Mouse (Mus musculus) retina, adult 2 months (tissue): ENCODE results near the gene Kctd20.

ENCODE experiments used
- DNase-seq: peaks from one replicate; pipeline ENCODE4 v3.0.0-alpha.2; 2012; ENCODE audit warnings: low read depth, low spot score

Gene Kctd20

DNA sequence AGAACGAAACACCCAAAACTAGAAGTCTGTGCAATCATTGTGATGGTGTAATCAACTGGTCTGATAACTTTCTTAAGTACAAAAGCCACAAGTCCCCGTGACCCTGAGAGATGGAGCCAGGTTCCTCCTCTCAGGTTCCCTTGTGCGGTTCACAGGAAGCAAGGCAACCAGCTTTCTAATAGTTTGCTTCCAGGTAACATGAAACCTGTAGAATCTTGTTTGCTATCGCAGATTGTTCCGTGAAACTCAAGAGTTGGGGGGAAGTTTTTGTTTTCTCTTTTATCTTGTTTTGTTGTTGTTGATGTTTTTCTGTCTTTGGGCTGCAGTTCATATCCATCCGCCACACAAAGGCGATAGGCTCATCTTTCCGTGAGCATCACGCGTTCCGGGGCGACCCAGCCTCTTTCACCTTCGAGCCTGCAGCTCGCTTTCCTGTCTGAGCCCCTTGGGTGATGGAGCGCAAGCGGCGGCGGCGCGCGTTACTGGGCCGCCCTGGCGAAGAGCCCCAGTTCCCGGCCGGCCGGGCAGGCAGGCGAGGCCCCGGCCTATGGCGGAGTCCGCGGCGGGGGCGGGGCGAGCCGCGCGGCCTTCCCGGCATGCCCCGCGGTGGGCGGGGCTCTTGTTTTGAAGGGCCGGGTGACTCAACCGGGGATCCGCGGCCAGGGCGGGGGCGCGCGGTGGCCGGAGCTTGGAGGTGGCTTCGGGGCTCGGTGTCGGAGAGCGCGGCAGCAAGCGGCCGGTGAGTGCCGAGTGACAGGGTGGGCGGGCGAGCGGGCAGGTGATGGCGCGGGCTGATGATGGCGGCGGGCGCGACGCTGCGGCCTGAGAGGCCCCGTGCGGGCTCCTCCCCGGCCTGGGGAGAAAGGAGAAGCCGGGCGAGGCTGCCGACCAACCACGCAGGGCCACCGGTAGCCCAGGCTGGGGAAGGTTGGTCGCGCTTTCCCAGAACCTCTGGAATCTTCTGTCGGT lies at the start of gene Kctd20:
Kctd20 (plus strand) TSS at position 120 of the 969 bp plus-strand sequence.
- DNase-seq, result peak; percentile 81

- no peak for DNase-seq
Measured at GRCm38 (mm10) chr17:28904546-28905376, 47.0 kb upstream of the Kctd20 start.

- DNase-seq, result no peak
Measured at GRCm38 (mm10) chr17:28905377-28905916, 46.3 kb upstream of the Kctd20 start.

DNA sequence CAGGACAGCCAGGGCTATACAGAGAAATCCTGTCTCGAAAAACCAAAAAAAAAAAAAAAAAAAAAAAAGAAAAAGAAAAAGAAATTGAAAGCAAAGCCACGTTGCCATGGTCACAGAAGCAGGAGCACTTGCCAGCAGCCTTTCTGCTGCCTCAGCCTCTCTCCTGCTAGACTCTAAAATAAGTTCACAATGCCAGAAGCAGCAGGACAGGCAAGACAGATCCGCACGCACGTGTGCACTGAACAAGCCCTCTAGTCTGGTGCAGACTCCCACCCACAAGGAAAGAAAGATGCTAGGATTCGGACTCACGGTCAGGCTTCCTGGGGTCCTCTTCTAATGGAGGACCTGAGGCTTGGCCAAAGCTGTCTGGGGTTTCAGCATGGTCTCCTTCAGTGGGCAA lies 43.8 kb upstream of the Kctd20 start:
- DNase-seq, result no peak

DNA sequence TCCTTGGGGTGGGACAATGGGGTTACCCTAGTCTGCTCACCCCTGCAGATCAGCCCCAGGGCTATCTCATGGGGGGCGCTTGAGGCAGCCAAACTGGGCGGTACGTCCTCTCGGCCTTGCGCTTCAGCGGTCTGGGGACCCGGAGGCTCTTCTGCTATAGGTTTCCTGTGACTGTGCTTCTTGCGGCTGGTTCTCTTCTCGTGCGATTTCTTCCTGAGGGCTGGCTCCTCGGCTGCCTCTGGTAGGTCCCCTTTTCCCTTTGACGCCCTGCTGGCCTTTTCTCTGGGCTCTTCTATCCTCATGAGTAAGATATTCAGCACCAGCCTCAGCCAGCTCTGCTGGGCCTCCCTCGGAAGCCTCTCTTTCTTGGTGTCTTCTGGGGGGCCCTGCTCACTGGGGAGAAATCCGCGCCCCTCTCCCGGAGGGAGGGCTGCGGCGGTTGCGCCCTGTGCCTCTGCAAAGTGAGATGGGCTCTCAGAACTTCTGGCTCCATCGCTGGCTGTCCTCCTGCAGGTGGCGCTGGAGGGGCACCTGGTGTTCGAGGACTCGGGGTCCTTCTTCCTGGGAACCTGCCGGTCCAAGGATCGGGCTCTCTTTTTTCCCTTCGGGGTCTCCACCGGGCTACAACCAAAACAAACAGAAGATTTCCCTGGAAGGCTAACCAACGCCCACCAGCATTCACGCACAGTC lies 42.4 kb upstream of the Kctd20 start:
- DNase-seq, result no peak

DNA sequence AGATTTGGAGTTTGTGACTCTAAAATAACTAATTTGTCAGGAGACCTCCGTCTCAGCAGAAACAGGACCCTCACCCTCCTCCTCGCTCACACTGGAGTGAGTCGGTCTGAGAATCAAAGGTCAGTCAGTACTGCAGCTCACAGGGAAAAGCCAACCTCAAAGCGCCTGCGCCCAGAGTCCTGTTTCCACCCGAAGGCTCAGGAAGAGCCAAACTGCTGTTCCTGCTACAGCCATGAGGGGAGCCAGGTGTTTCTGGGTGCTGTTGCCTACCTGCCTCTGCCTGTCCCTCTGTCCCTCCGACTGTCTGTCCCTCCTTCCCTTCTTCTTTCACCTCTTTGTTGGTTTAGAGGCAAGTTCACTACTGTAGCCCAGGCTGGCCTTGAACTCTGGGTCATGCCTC lies 41.6 kb upstream of the Kctd20 start:
- DNase-seq, result no peak

DNA sequence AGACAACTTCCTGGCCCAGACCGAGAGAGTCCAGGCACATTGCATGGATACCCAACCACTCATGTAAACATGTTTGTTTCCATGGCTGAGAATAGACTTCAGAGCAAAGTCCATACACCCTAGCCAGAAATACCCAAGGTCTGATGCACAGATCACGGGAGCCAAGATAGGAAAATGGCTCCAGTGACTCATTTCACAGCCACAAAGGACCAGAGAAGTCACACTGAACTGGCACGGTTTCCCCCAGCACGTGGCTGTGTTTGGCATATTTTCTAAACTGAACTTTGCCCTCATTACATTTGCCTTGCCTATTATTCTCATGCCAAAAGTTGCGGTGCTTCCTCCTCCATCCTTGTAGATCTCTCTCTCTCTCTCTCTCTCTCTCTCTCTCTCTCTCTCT lies 38.5 kb upstream of the Kctd20 start:
- no peak for DNase-seq

GRCm38 (mm10) chr17:28913940-28914339 lies 37.8 kb upstream of the Kctd20 start:
- no peak for DNase-seq

DNA sequence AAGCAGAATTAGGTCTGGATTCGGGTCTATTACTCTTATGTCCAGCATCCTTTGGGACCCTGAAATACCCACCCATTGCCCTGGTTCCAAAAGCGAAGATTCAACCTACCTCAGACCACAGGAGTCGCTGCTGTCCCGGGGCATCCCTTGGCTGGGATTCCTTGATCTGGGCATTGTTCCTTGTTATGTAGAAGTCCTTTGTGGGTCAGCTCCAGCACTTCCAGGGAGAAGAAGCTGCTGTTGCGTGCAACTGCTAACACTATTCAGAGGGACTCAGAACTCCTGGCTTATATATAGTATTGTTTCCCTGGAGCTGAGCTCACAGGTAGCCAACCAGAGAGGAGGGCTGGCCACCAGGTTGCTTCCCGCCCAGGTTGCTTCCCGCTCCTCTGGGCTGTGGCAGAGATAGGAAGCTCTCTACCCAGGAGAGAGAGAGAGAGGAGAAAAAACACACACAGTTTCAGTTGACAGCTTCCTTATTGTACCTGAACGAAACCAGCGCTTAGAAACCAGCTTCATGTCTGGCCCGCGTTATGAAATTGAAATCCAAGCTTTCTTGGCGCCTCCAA lies 36.6 kb upstream of the Kctd20 start, which contains the start of gene 4930539E08Rik:
4930539E08Rik (minus strand) TSS at position 265 of the 569 bp plus-strand sequence.
- DNase-seq, result no peak

DNA sequence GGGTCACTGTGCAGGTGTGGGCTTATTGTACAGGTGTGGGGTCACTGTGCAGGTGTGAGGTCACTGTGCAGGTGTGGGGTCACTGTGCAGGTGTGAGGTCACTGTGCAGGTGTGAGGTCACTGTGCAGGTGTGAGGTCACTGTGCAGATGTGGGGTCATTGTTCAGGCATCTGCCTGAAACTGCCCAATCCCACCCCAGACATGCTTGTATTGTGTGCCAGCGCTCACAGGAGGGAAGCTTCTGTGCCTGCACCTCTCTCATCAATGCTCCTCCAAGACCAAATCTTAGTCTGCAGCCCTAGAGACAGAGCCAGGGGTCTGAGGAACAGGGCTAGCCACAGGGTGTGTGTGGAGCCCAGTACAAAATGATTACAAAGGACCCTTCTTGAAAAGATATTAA lies 35.2 kb upstream of the Kctd20 start:
- DNase-seq, result no peak

DNA sequence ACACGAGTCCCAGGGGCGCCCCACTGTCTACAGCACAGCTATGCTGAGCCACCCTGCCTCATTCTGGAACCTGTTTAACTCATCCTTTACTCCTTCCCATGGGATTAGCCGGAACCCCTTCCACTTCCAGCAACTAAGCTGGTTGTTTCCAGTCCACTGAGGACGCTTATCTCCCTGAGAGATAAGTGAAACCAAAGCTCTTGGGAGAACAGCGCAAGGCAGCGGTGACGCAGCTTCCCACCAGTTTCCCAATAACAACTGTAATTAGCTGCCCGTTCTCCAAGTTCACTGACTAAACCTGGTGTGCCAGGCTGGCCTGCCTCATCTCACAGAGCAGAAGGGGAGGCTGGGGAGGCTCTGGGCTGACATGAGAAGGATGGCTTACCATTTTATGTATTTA lies 30.7 kb upstream of the Kctd20 start:
- DNase-seq, result no peak

GRCm38 (mm10) chr17:28922096-28922495 lies 29.7 kb upstream of the Kctd20 start:
- DNase-seq, result no peak

GRCm38 (mm10) chr17:28924957-28925595 lies 26.7 kb upstream of the Kctd20 start:
- no peak for DNase-seq

DNA sequence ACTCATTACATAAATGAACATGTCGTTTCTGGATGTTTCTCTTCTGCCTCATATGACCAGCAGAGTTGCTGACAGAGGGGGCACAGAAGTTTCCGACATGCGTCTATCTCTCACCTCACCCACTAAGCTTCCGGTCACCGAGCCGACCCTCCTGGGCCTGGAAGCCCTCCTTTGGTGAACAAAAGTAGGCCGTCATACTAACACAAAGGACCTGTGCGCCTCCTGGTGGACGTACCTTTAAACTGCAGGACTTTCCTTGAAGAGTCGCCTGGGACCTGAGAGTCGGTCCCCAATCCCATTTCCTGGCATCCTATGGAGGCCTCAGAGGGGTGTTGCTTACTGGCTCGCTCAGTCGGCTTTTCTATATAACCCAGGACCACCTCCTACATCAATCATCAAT lies 25.4 kb upstream of the Kctd20 start:
- peak; percentile 51 for DNase-seq

DNA sequence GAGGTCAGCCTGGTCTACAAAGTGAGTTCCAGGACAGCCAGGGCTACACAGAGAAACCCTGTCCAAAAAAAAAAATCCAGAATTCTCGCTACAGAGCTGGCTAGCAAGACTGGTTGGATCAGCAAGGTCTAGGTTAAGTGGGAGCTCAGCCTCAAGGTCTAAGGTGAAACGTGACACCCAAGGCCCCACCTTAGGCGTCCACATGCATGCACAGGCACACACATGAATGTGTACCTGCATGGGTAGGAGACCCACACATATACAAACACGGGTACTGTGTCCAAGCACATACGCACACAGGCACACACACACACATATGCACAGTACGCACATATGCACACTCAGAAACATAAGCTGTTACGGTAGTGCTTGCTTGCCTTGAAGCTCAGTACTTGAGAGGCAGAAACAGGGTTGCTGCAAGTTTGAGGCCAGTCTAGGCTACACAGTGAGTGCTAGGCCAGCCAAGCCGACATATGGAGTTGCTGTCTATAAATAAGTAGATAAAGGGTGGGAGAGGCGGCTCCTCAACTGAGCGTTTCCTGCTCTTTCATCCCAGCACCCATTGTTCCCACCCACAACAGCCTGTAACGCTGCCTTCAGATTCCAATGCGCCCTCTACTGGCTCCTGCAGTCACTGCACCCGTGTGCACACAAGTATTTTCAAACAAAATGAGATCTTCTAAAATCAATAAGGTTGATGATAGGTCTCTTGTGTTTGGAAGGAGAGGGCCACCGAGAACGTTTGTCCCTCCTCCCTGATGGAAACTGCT lies 24.7 kb upstream of the Kctd20 start:
- DNase-seq, result no peak

DNA sequence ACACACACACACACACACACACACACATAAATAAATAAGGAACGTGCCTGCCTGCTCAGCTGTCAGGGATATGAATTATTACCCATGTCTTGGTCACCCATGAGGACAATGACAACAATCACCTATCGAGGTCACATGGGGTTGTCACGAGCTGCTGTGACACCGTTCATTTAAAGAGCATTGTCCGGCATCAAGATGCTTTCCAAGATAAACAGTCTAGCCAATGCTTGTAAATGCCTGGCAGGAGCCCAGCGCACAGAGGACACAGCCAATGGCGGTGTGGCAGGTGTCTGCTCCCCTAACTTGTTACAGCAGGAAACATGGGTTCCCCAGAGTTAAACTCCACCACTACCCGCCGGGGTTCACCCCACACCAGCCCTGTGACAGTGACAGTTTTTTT lies 23.7 kb upstream of the Kctd20 start:
- no peak for DNase-seq

DNA sequence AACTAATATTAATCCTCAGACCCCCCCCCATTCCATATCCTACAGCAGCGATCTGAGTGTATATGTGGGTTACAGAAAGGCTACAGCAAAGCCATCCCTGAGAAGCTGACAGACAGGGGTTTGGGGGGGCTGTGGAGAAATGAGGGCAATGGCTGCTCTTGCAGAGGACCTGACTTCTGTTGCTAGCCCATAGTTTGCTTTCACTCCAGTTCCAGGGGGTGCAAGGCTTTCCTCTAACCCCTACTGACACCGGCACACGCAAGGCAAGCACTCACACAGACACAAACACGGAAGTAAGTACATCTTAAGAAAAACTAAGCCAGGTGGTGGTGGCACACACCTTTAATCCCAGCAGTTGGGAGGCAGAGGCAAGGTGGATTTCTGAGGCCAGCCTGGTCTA lies 22.4 kb upstream of the Kctd20 start:
- DNase-seq, result no peak

GRCm38 (mm10) chr17:28930392-28931074 lies 21.2 kb upstream of the Kctd20 start:
- DNase-seq, result peak; percentile 33
